Mouse (Mus musculus): ENCODE results near the gene Gm3625.
"Not testable (repeated sequence)": the region's sequence is repeated elsewhere in the genome, so short reads cannot be mapped to it uniquely, and the experiment has no call there.

The Gm3625 gene

GRCm38 (mm10) chr12:4555451-4555850, 37.3 kb downstream of the Gm3625 start:
- no peak for DNase-seq (ENCODE audit: low spot score)

- not testable (repeated sequence) for DNase-seq (ENCODE audit: low spot score)
Observed at GRCm38 (mm10) chr12:4553704-4554103, 39.0 kb downstream of the Gm3625 start.

- DNase-seq (ENCODE audit: low spot score) = peak; percentile 64
Observed at GRCm38 (mm10) chr12:4548053-4549013, 44.4 kb downstream of the Gm3625 start.

- DNase-seq (ENCODE audit: low spot score) = peak; percentile 72
Observed at GRCm38 (mm10) chr12:4547557-4547956, 45.2 kb downstream of the Gm3625 start.

- DNase-seq (ENCODE audit: low spot score) = no peak
Observed at GRCm38 (mm10) chr12:4546491-4546890, 46.2 kb downstream of the Gm3625 start.

- no peak for DNase-seq (ENCODE audit: low spot score)
Observed at GRCm38 (mm10) chr12:4545425-4545824, 47.3 kb downstream of the Gm3625 start.

- no peak for DNase-seq (ENCODE audit: low spot score)
Observed at GRCm38 (mm10) chr12:4544400-4544919, 48.3 kb downstream of the Gm3625 start.

All from testis, postnatal 14 days (tissue).